Mouse (Mus musculus): ENCODE results near the gene Abca4. TPM values are rescaled to one million over a fixed set of nuclear protein-coding genes. Genes with fewer than 3 reads are reported as not detected.

The Abca4 gene
- polyA plus RNA-seq, 1 experiment from 2014 or later: 1.2 TPM

GRCm38 (mm10) chr3:122198966-122199381 is 154.7 kb downstream of the Abca4 start:
- H3K27ac ChIP-seq (replicated peaks): no peak overlapping the region
- no peaks in the 10 kb centered on the region for H3K4me1 ChIP-seq (replicated peaks)
- H3K36me3 ChIP-seq: no peaks in the 10 kb centered on the region
- ATAC-seq (ENCODE audit: low read depth): no peak
- no peak overlapping the region for H3K4me2 ChIP-seq
- H3K9ac ChIP-seq: no peak overlapping the region
- 80% methylated on average over 8 of the region's 8 CpGs for WGBS
- no peak overlapping the region for H3K4me3 ChIP-seq
- no peaks in the 10 kb centered on the region for H3K9me3 ChIP-seq
- no peaks in the 10 kb centered on the region for H3K27me3 ChIP-seq

- Histone ChIP-seq H3K4me1 (replicated peaks) (no peaks in the 10 kb centered on the region), H3K4me2 (no peak overlapping the region), H3K27ac (replicated peaks) (no peak overlapping the region), H3K4me3 (no peak overlapping the region), H3K27me3 (no peaks in the 10 kb centered on the region), H3K9me3 (no peaks in the 10 kb centered on the region), H3K36me3 (no peaks in the 10 kb centered on the region), H3K9ac (no peak overlapping the region)
- ATAC-seq (ENCODE audit: low read depth): no peak
- 78% methylated on average over 4 of the region's 4 CpGs for WGBS
These were observed 155.4 kb downstream of the Abca4 start for GRCm38 (mm10) chr3:122199600-122199999.

GRCm38 (mm10) chr3:122200017-122200416 is 155.8 kb downstream of the Abca4 start:
- no peak for ATAC-seq (ENCODE audit: low read depth)
- Histone ChIP-seq H3K9me3 (no peaks in the 10 kb centered on the region), H3K36me3 (no peaks in the 10 kb centered on the region), H3K9ac (no peak overlapping the region), H3K4me1 (replicated peaks) (no peaks in the 10 kb centered on the region), H3K27me3 (no peaks in the 10 kb centered on the region), H3K27ac (replicated peaks) (no peak overlapping the region), H3K4me2 (no peak overlapping the region), H3K4me3 (no peak overlapping the region)
- 86% methylated on average over 5 of the region's 5 CpGs for WGBS

GRCm38 (mm10) chr3:122200447-122200846 is 156.2 kb downstream of the Abca4 start:
- no peak overlapping the region for H3K4me2 ChIP-seq
- WGBS: 36% methylated on average over 5 of the region's 5 CpGs
- no peaks in the 10 kb centered on the region for H3K9me3 ChIP-seq

GRCm38 (mm10) chr3:122202307-122202732 is 158.1 kb downstream of the Abca4 start:
- Histone ChIP-seq H3K4me1 (replicated peaks) (no peaks in the 10 kb centered on the region), H3K9ac (no peak overlapping the region), H3K36me3 (no peaks in the 10 kb centered on the region), H3K4me3 (no peak overlapping the region), H3K4me2 (no peak overlapping the region), H3K9me3 (no peaks in the 10 kb centered on the region), H3K27me3 (no peaks in the 10 kb centered on the region), H3K27ac (replicated peaks) (no peak overlapping the region)
- ATAC-seq (ENCODE audit: low read depth): no peak
- WGBS: 49% methylated on average over 5 of the region's 5 CpGs

More at GRCm38 (mm10) chr3:122200447-122200846, 156.2 kb downstream of the Abca4 start:
- ATAC-seq (ENCODE audit: low read depth): no peak
- Histone ChIP-seq H3K27me3 (no peaks in the 10 kb centered on the region), H3K36me3 (no peaks in the 10 kb centered on the region), H3K27ac (replicated peaks) (no peak overlapping the region), H3K9ac (no peak overlapping the region), H3K4me1 (replicated peaks) (no peaks in the 10 kb centered on the region), H3K4me3 (no peak overlapping the region)

GRCm38 (mm10) chr3:122203675-122204329 is 159.6 kb downstream of the Abca4 start:
- no peak overlapping the region for H3K4me3 ChIP-seq
- 72% methylated on average over 9 of the region's 9 CpGs for WGBS
- no peaks in the 10 kb centered on the region for H3K9me3 ChIP-seq
- H3K4me1 ChIP-seq (replicated peaks): no peaks in the 10 kb centered on the region
- H3K36me3 ChIP-seq: no peaks in the 10 kb centered on the region
- no peak overlapping the region for H3K27ac ChIP-seq (replicated peaks)
- no peak overlapping the region for H3K9ac ChIP-seq
- no peaks in the 10 kb centered on the region for H3K27me3 ChIP-seq
- H3K4me2 ChIP-seq: no peak overlapping the region
- no peak for ATAC-seq (ENCODE audit: low read depth)

- H3K36me3 ChIP-seq: no peaks in the 10 kb centered on the region
- no peak for ATAC-seq (ENCODE audit: low read depth)
- no peaks in the 10 kb centered on the region for H3K4me1 ChIP-seq (replicated peaks)
- 86% methylated on average over 6 of the region's 6 CpGs for WGBS
- no peak overlapping the region for H3K27ac ChIP-seq (replicated peaks)
- H3K4me2 ChIP-seq: no peak overlapping the region
- H3K9ac ChIP-seq: no peak overlapping the region
- H3K9me3 ChIP-seq: no peaks in the 10 kb centered on the region
- no peak overlapping the region for H3K4me3 ChIP-seq
- no peaks in the 10 kb centered on the region for H3K27me3 ChIP-seq
These were observed 161.5 kb downstream of the Abca4 start for GRCm38 (mm10) chr3:122205753-122206152.

- WGBS: 60% methylated on average over 8 of the region's 8 CpGs
- no peaks in the 10 kb centered on the region for H3K36me3 ChIP-seq
- no peak overlapping the region for H3K4me3 ChIP-seq
- no peak for ATAC-seq (ENCODE audit: low read depth)
- no peak overlapping the region for H3K27ac ChIP-seq (replicated peaks)
- H3K9me3 ChIP-seq: no peaks in the 10 kb centered on the region
- H3K9ac ChIP-seq: no peak overlapping the region
- H3K27me3 ChIP-seq: no peaks in the 10 kb centered on the region
- no peak overlapping the region for H3K4me2 ChIP-seq
- H3K4me1 ChIP-seq (replicated peaks): no peaks in the 10 kb centered on the region
These were observed 162.2 kb downstream of the Abca4 start for GRCm38 (mm10) chr3:122206279-122207070.

- H3K36me3 ChIP-seq: no peaks in the 10 kb centered on the region
- 78% methylated on average over 6 of the region's 6 CpGs for WGBS
- ATAC-seq (ENCODE audit: low read depth): no peak
- no peaks in the 10 kb centered on the region for H3K27me3 ChIP-seq
- no peak overlapping the region for H3K27ac ChIP-seq (replicated peaks)
- H3K4me1 ChIP-seq (replicated peaks): no peaks in the 10 kb centered on the region
- H3K4me2 ChIP-seq: no peak overlapping the region
- H3K4me3 ChIP-seq: no peak overlapping the region
- H3K9me3 ChIP-seq: no peaks in the 10 kb centered on the region
- no peak overlapping the region for H3K9ac ChIP-seq
These were observed 163.5 kb downstream of the Abca4 start for GRCm38 (mm10) chr3:122207766-122208165.

GRCm38 (mm10) chr3:122208296-122209225 is 164.3 kb downstream of the Abca4 start:
- ATAC-seq (ENCODE audit: low read depth): no peak
- Histone ChIP-seq H3K36me3 (no peaks in the 10 kb centered on the region), H3K4me3 (no peak overlapping the region), H3K27ac (replicated peaks) (no peak overlapping the region), H3K4me1 (replicated peaks) (no peaks in the 10 kb centered on the region), H3K9me3 (no peaks in the 10 kb centered on the region), H3K27me3 (no peaks in the 10 kb centered on the region), H3K9ac (no peak overlapping the region), H3K4me2 (no peak overlapping the region)
- 88% methylated on average over 15 of the region's 15 CpGs for WGBS

- Histone ChIP-seq H3K27me3 (no peaks in the 10 kb centered on the region), H3K9ac (no peak overlapping the region), H3K36me3 (no peaks in the 10 kb centered on the region), H3K27ac (replicated peaks) (no peak overlapping the region), H3K4me3 (no peak overlapping the region), H3K9me3 (no peaks in the 10 kb centered on the region), H3K4me2 (no peak overlapping the region), H3K4me1 (replicated peaks) (no peaks in the 10 kb centered on the region)
- WGBS: 92% methylated on average over 11 of the region's 11 CpGs
- no peak for ATAC-seq (ENCODE audit: low read depth)
These were observed 165.3 kb downstream of the Abca4 start for GRCm38 (mm10) chr3:122209511-122209910.

- H3K4me2 ChIP-seq: no peak overlapping the region
- no peaks in the 10 kb centered on the region for H3K4me1 ChIP-seq (replicated peaks)
- no peak overlapping the region for H3K27ac ChIP-seq (replicated peaks)
- no peaks in the 10 kb centered on the region for H3K36me3 ChIP-seq
- ATAC-seq (ENCODE audit: low read depth): no peak
- H3K9ac ChIP-seq: no peak overlapping the region
- H3K9me3 ChIP-seq: no peaks in the 10 kb centered on the region
- 37% methylated on average over 5 of the region's 5 CpGs for WGBS
- no peaks in the 10 kb centered on the region for H3K27me3 ChIP-seq
- no peak overlapping the region for H3K4me3 ChIP-seq
These were observed 166.2 kb downstream of the Abca4 start for GRCm38 (mm10) chr3:122210434-122210833.
